Mouse (Mus musculus) heart, postnatal 10 days (tissue): ENCODE measurements at regions not wholly inside any gene's neighbourhood (a gene's known extent, or its start where the extent isn't known, plus 50 kb on each side); places are given as distances from the start of the nearest gene placed in this dataset.

Experiments
- microRNA-seq, 2 experiments: library from miRNA; unstranded; fragments of <30 nt; microRNA quantifications; one replicate each; pipeline ENCODE4 v1.2.0; 2022

Small RNA genes in the stretch of these regions (microRNA-seq; reads per million reads assigned to microRNA genes)
- 0 reads per million in 2 experiments for gene Gm26474
